Mouse (Mus musculus) R1 (cell line): ENCODE measurements at regions not wholly inside any gene's neighbourhood (a gene's known extent, or its start where the extent isn't known, plus 50 kb on each side); places are given as distances from the start of the nearest gene placed in this dataset.

Source experiments
- DNase-seq: peaks from one replicate; pipeline ENCODE4 v3.0.0-alpha.2; 2018; ENCODE audit warnings: low read depth, low spot score

DNA sequence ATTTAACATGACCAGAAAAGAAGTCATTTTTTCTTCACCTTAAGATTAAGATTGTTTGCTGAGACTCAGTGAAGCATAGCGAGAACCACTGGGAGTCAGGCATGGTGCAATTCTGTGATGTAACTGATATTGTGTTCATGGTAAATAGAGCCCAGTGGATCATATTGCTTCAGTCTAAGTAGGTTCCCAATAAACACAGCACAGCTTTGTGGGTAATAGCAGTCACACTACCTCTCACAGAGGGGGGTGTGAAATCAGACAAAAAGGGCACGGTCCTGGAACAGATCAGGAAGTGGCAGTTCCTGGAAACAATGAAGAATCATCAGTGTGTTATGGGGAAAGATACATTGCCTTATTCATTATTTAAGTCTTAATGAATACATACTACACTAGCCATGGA is 84.1 kb upstream of the Nampt start:
- no peak for DNase-seq

DNA sequence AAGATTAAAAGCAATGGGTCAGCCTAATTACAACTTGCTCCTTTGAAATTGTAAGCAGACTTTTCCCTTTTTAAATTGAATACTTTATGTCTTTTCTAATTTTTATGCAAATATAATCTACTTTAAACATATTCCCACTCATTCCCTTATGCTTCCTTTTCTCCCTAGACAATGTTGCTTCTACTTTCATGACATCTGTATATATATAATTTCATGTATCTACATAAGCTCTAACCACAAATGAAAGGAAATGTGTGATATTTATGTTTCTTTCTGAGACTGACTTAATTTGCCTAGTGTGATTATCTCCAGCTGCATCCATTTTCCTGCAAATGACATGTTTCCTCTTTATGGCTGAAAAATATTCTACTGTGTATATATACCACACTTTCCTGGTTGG is 77.9 kb upstream of the Nampt start:
- DNase-seq, result no peak

DNA sequence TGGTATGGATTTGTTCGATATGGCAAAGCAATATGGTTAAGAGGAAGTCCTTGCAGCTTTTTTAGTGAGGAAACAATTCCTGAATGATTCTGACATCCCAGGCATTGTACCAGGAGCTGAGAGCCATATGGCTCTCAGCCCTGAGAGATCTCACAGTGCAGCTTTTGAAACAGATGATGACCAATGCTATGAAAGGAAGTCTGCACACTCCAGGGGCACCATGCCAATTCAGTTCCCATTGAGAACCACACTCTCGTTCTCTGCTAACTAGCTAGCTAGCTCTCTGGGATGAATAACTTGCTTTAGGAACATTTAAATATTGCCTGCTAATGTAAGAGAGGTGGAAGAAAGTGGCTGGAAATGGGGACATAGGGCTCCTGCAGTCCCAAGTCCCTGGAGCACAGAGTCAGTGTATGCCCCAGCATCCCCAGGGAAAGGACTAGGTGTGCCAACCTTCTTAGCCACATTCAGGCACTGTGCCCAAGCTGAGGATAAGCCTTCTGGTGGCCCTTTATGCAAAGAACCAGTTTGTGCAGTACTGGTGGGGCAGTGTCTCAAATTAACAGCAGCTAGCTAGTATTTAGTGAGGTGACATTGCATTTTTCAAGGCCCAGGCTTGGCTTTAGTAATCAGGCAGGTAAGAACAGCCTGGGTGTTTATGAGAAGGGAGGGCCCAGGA is 61.8 kb upstream of the Nampt start:
- no peak for DNase-seq

DNA sequence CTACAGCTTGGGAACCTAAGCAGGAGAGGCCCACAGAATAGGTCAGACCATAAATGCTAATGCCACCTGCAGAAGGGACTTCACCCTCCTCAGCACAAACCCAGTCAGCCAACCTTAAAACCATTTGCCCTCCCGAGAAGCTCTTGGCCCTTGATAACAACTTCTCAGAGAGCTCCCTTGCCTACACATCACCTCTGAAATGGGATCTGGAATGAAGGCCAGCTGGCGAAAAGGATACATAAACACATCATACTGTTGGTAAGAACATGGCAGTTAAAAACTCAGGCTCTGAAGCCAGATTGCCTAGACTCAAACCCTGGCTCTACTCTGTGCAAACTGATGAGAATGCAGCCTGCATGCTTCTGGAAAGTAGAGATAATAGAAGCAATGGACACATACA is 61.2 kb upstream of the Nampt start:
- DNase-seq, result no peak

DNA sequence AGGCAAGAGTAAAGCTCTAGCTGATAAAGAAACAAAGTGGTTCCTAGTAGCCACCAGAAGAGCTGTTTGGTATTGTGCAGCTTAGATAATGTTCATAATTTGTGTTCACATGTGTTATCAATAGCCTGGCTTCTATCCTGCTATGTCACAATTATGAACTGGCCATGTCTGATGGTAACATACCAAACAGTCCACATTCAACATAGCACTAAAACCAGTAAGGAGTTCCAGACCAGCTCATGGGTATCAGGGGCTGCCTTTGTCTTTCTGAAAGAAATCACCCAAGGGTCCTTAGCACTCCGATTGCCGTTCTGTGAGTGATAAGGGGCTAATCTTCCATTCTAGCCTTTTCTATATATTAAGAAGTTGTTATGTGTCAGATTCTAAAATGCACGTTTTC is 58.7 kb upstream of the Nampt start:
- no peak for DNase-seq

DNA sequence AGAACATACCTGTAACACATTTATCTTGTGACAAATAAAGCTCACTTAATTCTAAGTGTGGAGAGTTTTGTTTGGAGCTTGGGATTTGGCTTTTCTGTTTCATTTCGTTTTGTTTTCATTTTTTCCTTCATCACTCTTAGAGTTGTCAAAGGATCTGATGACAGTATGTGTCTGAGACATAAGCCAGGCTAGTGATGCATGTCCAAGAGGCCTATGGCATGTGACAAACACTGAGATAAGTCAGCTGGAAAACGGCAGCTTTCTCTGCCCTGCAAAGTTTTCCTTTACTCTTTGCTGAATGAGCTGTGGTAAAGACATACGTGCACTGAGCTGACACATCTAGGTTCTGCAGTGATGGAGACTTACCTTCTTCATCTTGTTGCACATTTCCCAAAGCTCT is 58.3 kb upstream of the Nampt start:
- DNase-seq, result no peak

DNA sequence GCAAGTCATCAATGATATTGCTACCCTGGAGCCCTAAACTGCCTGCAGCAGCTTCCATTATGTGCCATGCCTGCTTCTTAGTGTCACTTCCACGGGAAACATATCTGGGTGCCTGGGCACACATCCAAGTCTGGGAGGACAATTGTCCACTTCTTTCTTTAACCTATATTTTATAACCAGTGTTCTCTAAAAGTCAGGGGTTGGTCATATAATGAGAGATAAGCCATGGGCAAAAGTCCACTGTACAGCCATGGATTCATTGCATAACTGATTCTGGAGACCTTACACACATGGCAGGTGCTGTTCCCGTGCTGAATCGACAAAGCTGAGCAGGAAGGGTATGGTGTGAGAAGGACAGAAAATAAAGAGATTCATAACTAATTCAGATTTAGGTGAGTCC is 55.1 kb upstream of the Nampt start:
- DNase-seq, result no peak

DNA sequence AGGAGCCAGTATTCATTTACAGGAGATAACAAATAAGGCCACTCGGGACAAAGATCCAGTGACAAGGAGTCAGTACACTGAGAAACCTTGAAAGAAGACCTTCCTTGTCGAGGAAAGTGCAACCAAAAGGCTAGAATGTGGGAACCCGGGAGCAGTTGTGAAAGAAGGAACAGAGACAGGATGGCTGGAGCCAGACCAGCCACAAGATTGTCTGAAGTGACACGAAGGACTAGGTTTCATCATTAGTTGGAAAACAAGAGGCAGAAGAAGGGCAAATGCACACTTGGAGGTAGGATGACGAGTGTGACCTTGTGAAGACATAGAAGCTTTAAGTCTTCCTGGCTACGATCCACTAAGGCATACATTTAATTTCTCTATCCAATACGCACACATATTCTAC is 54.6 kb upstream of the Nampt start:
- DNase-seq, result no peak

DNA sequence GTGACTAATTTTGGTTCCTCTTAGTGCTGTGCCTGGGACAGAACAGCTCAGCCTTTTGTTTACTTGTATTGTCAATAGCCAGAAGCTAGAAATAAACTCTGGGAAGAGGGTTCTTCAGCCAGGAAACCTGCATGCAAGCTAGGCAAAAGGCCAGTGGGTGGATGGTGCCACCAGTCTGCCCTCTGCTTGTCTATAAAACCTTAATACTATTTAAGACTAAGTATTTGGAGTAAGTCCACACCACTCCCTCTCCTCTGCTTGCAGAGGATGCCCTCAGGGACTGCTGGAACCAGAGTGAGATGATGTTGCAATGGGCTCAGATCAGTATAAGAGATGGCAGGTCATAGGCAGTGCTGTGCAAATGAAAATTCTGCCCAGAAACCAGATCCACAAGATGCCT is 53.5 kb upstream of the Nampt start:
- no peak for DNase-seq

DNA sequence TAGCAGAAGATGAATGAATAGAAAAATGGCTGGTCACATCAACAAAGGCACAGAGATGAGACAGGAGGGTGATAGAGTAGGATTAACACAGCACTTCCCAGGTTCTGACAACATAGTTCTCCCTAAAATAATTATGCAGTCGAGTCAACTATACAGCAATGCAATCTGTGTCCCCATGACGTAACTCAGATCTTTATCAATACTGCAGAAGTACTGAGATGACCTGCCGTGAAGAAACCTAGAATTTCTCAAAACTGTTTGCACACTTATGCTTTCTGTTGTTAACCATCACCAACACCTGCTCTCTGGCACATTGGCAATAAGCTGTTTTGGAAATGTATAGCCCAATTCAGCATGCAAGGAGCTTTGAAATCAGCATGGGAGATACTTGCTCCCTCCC is 52.8 kb upstream of the Nampt start:
- no peak for DNase-seq

DNA sequence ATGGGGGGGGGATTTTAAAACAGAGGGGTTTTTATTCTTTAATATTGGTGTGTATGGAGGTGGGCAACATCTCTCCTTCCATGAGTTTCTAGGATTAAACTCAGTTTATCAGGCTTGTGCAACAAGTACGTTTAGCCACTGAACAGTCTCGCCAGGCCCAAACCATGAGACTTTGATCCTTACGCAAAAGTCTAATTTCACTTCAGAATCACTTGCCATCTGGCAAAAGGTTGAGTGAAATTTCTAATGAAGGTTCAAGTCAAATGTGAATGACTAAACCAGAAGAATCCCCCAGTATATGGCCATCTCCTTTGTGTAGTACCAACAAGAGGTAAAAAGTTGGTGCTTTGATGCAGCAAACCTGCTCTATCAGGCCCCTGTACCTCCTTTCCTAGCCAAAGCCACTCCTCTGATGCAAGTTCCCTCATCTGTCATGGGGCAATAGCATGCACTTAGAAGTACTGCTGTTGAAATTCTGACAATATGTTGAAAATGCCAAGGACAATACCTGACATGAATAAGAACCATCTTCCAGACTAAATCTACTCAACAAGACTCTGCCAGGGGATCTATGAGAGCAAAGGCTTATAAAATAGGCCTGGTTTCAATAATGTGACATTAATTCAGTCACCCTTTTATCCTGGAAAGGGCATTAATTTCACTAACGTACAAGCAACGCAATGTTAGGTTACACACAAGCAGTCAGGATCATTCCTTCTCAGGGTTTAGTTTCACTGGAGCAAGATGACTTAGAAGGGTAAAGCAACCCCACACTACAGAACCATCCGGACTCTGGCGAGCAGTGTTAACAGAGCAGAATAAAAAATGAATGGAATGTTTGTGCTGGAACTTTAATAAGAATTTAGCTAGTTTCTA is 51.9 kb upstream of the Nampt start:
- DNase-seq, result no peak

DNA sequence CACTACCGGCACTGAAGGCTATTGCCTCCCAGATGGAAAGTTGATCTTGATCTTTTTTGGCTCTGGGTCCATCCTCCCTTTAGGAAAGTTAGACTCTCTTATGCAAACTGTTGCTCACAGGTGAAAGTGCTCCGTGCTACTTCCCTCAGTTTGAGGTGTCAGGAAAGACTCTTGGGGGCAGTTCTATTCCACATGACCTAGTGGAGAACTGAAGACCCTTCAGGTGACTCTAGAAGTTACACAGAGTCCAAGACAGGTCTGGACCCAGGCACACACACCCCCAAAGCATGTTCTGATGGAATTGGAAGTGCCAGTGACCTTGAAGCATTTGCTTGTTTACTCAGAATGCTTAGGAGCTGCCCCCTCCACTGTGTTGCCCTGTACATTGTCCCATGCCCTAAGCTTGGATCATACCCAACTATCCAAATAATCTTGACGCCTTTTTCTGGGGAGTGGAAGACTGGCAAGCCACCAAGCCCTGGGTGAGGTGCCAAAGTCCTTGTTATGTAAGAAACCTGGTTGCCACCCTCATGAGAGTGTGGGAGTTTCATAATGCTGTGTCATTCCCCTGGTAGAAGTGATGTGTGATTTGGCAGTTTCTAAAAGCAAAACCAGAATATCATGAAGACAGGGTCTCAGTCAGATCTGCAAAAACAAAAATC is 51.1 kb upstream of the Nampt start:
- DNase-seq, result no peak

DNA sequence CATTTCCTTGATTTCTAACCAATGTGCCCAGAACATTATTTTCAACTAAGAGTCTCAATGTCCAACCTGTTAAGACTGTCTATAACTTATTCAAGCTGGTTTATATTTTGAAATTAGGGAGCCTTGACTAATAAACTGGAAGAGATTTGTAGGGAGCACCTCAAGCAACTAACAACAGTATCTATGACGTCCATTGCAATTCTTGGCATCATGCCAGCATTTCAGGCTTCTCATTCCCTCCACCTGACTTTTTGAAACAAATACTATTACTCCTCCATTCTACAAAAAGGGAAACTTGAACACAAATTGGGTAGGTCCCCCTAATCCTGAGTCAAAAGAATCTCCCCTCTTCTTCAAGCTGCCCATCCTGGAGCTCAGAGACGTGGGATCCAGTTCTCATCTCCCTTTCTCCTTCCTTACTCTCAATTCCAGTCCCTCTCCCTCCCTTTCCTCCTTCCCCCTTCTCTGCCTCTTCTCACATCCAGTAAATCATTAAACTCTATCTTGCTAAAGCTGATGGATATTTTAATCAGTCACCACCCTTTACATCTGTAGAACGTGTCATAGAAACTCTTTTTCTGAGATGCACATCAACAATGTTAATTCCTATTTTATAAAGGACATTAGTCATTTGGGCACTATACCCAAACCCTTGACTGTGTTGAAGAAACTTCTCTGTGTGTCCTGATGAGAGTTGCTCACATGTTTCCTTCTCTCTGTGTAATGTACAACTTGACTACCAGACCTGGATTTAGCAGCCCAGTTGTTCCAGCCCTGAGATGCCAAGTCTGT is 50.4 kb upstream of the Nampt start:
- DNase-seq, result no peak
